Mouse (Mus musculus): ENCODE measurements around the gene Bank1. TPM values are rescaled to one million over a fixed set of nuclear protein-coding genes. Genes with fewer than 3 reads are reported as not detected.
"Not testable (repeated sequence)": the region's sequence is repeated elsewhere in the genome, so short reads cannot be mapped to it uniquely, and the experiment has no call there.

Bank1 gene
- polyA plus RNA-seq, 1 experiment from 2014 or later, result 1.0 TPM

DNA sequence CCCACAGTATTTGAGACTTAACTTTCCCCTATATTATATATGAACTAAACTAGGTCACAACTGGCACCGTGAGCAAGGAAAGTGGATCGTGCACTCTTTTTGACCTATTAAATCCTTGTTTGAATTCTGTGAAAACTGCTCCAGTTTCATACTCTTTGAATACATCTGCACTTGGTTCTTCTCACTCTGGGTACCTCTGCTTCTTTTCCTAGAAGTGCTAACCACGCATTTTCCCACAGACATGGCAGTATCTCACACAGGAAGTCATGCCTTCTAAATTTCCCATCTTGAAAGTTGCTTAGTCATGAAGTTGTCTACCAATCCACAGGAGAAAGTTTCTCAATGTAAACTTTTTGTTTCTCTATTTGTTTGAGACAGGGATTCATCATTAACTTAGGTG, 3.9 kb downstream of the Bank1 start:
- Histone ChIP-seq H3K36me3 (no peaks in the 10 kb centered on the region), H3K27me3 (replicated peaks) (peaks cover 7% of the 10 kb centered on the region; the same call in 1 of the 2 replicates), H3K4me1 (no peaks in the 10 kb centered on the region), H3K9me3 (no peaks in the 10 kb centered on the region), H3K27ac (no peak overlapping the region), H3K4me3 (no peak overlapping the region), H3K4me2 (replicated peaks) (no peak overlapping the region), H3K9ac (no peak overlapping the region)
- 96% methylated on average over 3 of the region's 3 CpGs for WGBS
- no peak for ATAC-seq (ENCODE audit: low FRiP score, low read depth)

DNA sequence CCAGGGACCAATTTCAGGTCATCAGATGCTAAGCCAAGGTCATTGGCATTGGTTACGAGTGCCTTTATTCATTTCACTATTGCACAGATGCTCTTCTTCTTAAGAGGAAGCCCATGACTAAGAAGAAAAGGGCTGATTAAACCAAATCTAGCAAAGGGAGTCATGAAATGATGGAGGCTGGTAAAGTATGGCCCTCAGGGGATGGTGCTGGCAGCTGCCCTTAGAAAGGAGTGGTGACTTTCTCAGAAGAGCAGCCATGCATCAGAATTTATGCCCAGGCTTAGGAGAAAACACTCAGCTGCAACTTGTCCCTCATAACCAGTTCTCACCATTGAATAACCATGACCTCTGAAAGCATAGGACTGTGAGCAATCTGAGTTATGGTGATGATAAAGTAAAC, 17.4 kb downstream of the Bank1 start:
- Histone ChIP-seq H3K4me1 (no peaks in the 10 kb centered on the region), H3K9ac (no peak overlapping the region), H3K4me3 (no peak overlapping the region), H3K36me3 (no peaks in the 10 kb centered on the region), H3K4me2 (replicated peaks) (no peak overlapping the region), H3K27me3 (replicated peaks) (no peaks in the 10 kb centered on the region), H3K27ac (no peak overlapping the region), H3K9me3 (no peaks in the 10 kb centered on the region)
- ATAC-seq (ENCODE audit: low FRiP score, low read depth), result no peak
- 74% methylated on average over 1 of the region's 1 CpGs for WGBS

DNA sequence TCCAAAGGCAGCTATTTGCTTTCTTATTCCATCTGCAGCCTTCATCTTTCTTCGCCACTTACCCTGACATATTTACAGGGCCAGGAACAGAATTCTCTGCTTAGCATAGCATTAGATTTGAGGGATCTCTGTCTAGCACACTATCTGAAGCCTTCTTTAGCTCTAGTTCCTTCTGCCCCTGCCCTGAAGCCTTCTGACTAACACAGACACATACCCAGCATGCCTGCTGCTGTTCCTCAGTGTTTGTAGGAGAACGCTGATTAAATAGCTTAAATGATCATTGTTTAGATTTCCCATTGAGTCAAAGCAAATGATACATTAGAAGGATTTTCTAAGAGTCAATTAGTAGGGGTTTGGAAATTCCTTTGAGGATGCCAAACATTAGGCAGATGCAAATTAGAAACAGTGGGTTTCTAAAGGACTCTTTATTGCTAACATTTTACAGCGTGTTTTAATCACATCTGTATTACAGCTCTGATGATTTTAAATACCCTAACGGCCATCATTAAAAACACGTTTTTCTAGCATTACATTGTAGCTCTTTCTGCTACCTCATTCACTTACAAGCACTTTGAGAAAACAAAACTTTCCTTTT, 19.2 kb downstream of the Bank1 start:
- 0 out of 2 replicates have a peak overlapping the region, but pooled peaks have one; percentile 8 for H3K27ac ChIP-seq
- H3K4me2 ChIP-seq (replicated peaks), result no peak overlapping the region
- H3K9me3 ChIP-seq, result no peaks in the 10 kb centered on the region
- no peak overlapping the region for H3K9ac ChIP-seq
- no peaks in the 10 kb centered on the region for H3K4me1 ChIP-seq
- no peaks in the 10 kb centered on the region for H3K36me3 ChIP-seq
- WGBS, result 39% methylated on average over 5 of the region's 5 CpGs
- no peak overlapping the region for H3K4me3 ChIP-seq
- no peak for ATAC-seq (ENCODE audit: low FRiP score, low read depth)
- no peaks in the 10 kb centered on the region for H3K27me3 ChIP-seq (replicated peaks)

DNA sequence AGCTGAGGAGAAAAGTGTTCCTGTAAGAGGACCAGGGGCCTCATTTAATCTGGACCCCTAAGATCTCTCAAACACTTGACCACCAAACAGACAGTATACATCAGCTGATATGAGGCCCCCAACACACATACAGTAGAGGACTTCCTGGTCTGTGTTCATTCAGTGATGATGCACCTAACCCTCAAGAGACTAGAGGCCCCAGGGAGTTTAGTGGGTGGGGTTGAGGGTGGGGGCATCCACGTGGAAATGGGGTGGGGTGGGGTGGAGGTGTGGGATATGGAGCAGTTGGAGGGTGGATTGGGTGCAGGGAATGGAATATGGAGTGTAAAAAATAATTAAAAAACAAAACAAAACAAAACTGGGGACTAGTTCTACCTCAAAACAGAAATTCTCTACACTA, 23.3 kb downstream of the Bank1 start:
- WGBS, result 47% methylated on average over 1 of the region's 1 CpGs
- no peak overlapping the region for H3K9ac ChIP-seq
- no peaks in the 10 kb centered on the region for H3K36me3 ChIP-seq
- H3K4me1 ChIP-seq, result no peaks in the 10 kb centered on the region
- no peaks in the 10 kb centered on the region for H3K9me3 ChIP-seq
- H3K4me3 ChIP-seq, result no peak overlapping the region
- no peaks in the 10 kb centered on the region for H3K27me3 ChIP-seq (replicated peaks)
- no peak overlapping the region for H3K4me2 ChIP-seq (replicated peaks)
- no peak for ATAC-seq (ENCODE audit: low FRiP score, low read depth)
- H3K27ac ChIP-seq, result no peak overlapping the region

DNA sequence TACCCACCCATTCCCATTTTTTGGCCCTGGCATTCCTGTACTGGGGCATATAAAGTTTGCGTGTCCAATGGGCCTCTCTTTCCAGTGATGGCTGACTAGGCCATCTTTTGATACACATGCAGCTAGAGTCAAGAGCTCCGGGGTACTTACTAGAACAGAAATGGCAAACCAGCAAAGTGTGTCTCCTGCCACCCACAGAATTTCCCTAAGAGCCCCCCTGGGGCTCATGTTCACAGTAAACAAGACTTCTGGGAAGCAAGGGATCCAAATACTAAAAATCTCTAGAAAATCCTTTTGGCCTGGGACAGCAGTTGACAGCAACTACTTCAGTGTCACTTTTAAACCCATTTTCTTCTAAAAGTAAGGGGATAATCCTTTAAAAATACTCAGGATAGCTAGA, 25.1 kb downstream of the Bank1 start:
- 89% methylated on average over 2 of the region's 2 CpGs for WGBS
- not testable (repeated sequence) for H3K4me3 ChIP-seq; H3K27me3 ChIP-seq (replicated peaks); ATAC-seq (ENCODE audit: low FRiP score, low read depth); H3K9ac ChIP-seq; H3K36me3 ChIP-seq; H3K9me3 ChIP-seq; H3K27ac ChIP-seq; H3K4me2 ChIP-seq (replicated peaks); H3K4me1 ChIP-seq

DNA sequence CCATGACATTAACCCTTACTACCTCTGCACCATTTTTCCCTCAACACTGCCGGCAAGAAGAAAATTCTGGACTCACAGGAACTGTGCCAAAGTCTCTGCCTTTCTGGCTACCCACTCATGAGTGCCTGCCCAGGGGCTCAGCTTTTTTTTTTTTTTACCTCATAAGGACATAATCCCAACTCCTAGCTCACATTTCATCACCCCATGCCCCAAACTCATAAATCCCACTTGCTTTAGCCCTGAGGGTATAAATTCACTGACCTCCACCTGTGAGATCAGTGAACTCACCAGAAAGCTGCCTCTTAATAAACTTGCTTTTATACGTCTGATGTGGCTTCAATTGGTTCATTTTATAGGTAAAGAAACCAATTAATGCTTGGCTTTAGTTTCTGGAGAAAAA, 28.5 kb downstream of the Bank1 start:
- Histone ChIP-seq H3K27me3 (replicated peaks) (no peaks in the 10 kb centered on the region), H3K36me3 (no peaks in the 10 kb centered on the region), H3K9me3 (no peaks in the 10 kb centered on the region), H3K9ac (no peak overlapping the region), H3K4me1 (no peaks in the 10 kb centered on the region), H3K4me2 (replicated peaks) (no peak overlapping the region), H3K27ac (no peak overlapping the region), H3K4me3 (no peak overlapping the region)
- WGBS, result 70% methylated on average over 2 of the region's 2 CpGs
- no peak for ATAC-seq (ENCODE audit: low FRiP score, low read depth)

DNA sequence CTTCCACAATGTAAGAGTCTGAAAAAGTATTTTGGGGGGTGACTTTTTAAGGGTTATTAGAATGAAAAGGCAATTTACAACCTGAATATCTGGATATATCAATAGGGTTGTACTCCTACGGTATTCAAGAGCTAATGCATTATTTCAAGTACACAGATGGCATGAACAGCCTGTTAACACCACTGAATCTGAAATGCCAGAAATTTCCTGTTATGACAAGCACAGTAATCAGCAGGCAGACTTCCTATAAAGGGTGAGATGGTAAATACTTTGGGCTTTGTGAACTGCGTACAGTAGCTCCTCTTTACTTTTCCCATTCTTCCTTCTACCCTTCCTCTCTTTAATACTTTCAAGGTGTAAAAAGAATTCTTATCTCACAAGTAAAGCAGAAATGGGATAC, 30.6 kb downstream of the Bank1 start:
- no peak for ATAC-seq (ENCODE audit: low FRiP score, low read depth)
- Histone ChIP-seq H3K9ac (no peak overlapping the region), H3K27ac (no peak overlapping the region), H3K4me2 (replicated peaks) (no peak overlapping the region), H3K9me3 (no peaks in the 10 kb centered on the region), H3K27me3 (replicated peaks) (no peaks in the 10 kb centered on the region), H3K4me1 (no peaks in the 10 kb centered on the region), H3K4me3 (no peak overlapping the region), H3K36me3 (no peaks in the 10 kb centered on the region)
- WGBS, result 98% methylated on average over 2 of the region's 2 CpGs

DNA sequence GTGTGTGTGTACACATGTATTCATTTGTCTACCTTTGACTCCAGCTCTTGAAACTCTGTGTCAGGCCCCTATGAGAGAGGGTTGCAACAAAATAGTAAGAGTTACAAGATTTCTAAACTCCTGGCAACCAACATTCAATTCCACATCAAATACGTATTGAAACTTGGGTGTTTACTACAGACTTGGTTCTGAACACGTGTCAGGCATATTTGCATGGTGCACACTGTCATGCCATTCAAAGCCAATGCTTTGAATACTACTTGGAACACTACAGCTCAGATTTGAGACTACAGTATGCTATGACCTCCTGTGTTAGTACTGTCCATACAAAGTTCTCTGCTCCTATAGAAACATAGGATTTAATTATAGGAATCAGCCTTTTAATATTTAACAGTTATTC, 38.0 kb downstream of the Bank1 start:
- Histone ChIP-seq H3K36me3 (no peaks in the 10 kb centered on the region), H3K9me3 (no peaks in the 10 kb centered on the region), H3K4me2 (replicated peaks) (no peak overlapping the region), H3K4me3 (no peak overlapping the region), H3K27ac (no peak overlapping the region), H3K4me1 (no peaks in the 10 kb centered on the region), H3K9ac (no peak overlapping the region), H3K27me3 (replicated peaks) (no peaks in the 10 kb centered on the region)
- no peak for ATAC-seq (ENCODE audit: low FRiP score, low read depth)
- WGBS, result 91% methylated on average over 2 of the region's 2 CpGs

DNA sequence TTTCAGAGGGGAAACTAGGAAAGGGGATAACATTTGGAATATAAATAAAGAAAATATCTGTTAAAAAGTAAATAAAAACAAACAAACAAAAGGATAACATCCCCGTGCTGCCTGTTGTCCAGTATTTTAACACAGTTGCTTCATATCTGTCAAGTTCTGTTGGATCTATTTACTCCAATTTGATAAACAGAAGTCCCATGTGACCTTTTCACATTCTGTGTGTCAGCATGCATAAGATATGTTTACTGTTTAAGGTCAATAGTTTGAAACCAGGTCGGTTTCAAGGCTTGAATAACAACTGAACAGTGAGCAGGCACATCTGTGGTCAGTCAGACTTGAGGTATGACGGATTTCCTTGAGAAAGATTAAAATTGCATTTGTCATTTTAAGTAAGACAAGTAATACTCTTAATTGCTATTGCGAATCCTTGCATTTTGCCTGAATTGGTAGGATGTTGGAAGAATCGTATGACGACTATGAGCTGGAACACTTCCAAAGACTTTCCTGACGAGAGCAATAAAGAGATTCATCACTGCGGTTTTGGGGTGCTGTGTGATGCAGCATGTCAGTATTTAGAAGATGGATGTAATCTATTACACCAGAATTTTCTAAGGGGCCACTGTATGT, 60.8 kb downstream of the Bank1 start:
- no peaks in the 10 kb centered on the region for H3K27me3 ChIP-seq (replicated peaks)
- H3K9ac ChIP-seq, result no peak overlapping the region
- no peak overlapping the region for H3K27ac ChIP-seq
- no peak overlapping the region for H3K4me2 ChIP-seq (replicated peaks)
- ATAC-seq (ENCODE audit: low FRiP score, low read depth), result no peak
- H3K4me3 ChIP-seq, result no peak overlapping the region
- no peaks in the 10 kb centered on the region for H3K36me3 ChIP-seq
- H3K9me3 ChIP-seq, result no peaks in the 10 kb centered on the region
- H3K4me1 ChIP-seq, result no peaks in the 10 kb centered on the region
- 88% methylated on average over 8 of the region's 8 CpGs for WGBS

DNA sequence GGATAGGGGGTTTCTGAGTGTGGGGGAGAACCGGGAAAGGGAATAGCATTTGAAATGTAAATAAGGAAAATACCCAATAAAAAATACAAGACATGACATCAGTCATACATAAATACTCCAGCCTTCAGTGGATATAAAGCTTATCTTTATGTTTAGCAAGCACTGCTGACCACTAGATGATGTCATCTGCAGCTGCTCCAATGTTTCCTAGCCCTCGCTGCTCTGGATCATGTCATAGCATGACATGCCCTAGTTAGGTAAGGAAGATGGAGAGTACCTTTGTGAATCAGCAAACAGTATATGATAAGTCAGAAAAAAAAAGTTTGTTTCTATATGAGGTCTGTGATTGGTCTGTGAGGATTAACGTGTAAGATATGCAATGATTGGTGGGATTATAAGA, 68.1 kb downstream of the Bank1 start:
- ATAC-seq (ENCODE audit: low FRiP score, low read depth), result no peak
- WGBS, result 92% methylated on average over 3 of the region's 3 CpGs

DNA sequence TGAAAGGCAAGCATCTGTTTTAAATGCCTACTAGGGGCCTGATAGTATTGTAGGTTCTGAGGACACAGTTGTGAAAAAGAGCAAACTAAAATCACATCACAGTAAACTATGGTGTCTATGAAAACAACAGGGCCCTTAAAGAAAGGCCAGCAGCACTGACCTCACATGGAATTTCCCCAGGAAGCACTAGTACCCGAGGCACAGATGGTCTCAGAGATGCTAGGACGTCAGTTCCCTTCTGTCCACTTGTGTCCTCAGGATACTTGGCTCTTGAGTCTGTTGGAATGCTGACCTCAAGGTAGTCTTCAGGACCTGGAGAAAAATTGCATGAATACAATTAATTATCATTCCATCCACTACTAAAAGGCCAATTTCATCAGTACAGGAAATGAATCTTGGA, 71.2 kb downstream of the Bank1 start:
- Histone ChIP-seq H3K4me3 (no peak overlapping the region), H3K9ac (no peak overlapping the region), H3K4me1 (no peaks in the 10 kb centered on the region), H3K9me3 (no peaks in the 10 kb centered on the region), H3K4me2 (replicated peaks) (no peak overlapping the region), H3K27me3 (replicated peaks) (no peaks in the 10 kb centered on the region), H3K36me3 (no peaks in the 10 kb centered on the region), H3K27ac (no peak overlapping the region)
- WGBS, result 56% methylated on average over 2 of the region's 2 CpGs
- no peak for ATAC-seq (ENCODE audit: low FRiP score, low read depth)

More for the DNA sequence above, 68.1 kb downstream of the Bank1 start:
- H3K9ac ChIP-seq, result no peak overlapping the region
- H3K36me3 ChIP-seq, result no peaks in the 10 kb centered on the region
- H3K9me3 ChIP-seq, result no peaks in the 10 kb centered on the region
- H3K27me3 ChIP-seq (replicated peaks), result no peaks in the 10 kb centered on the region
- H3K4me2 ChIP-seq (replicated peaks), result no peak overlapping the region
- no peaks in the 10 kb centered on the region for H3K4me1 ChIP-seq
- H3K4me3 ChIP-seq, result no peak overlapping the region
- no peak overlapping the region for H3K27ac ChIP-seq

DNA sequence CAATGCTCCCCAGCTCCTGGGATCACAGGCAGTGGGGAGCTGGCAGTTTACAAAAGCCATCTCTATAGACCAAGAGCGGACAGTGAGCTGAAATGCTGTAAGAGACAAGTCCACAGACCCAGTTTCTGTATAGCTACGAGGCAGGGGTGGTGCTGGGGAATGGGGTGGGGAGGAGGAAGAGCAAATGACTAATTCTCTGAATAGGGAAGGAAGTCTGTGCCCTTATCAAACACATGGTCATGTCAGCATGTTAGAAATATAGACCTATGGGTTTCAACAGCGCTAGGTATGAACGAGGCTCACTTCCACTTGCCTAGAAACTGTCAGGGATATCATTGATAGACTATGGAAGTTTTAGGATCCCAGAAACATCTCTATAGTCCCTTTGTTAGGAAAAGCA, 73.0 kb downstream of the Bank1 start:
- no peak for ATAC-seq (ENCODE audit: low FRiP score, low read depth)
- no peak overlapping the region for H3K27ac ChIP-seq
- no peaks in the 10 kb centered on the region for H3K27me3 ChIP-seq (replicated peaks)
- no peak overlapping the region for H3K4me3 ChIP-seq
- H3K4me2 ChIP-seq (replicated peaks), result no peak overlapping the region
- H3K36me3 ChIP-seq, result no peaks in the 10 kb centered on the region
- 84% methylated on average over 4 of the region's 4 CpGs for WGBS
- H3K9me3 ChIP-seq, result no peaks in the 10 kb centered on the region
- no peaks in the 10 kb centered on the region for H3K4me1 ChIP-seq
- H3K9ac ChIP-seq, result no peak overlapping the region

DNA sequence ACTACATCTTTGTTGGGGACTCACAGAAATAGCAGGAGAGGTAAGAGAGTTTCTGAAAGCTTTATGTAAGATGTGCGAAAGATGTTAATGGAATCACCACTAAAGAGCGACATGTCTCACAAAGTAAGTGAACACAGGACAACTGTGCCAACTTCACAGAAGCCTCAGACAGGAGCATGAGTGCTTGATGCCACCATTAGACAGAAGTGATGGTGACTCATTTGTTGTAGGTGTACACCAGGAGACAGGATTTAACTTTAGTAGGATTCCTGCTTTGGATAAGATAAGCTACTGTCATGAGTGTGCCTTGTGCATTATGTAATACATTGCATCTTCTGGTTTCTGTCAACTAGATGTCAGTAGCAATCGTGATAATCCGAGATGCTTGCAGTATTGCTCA, 74.3 kb downstream of the Bank1 start:
- 88% methylated on average over 4 of the region's 4 CpGs for WGBS
- H3K36me3 ChIP-seq, result no peaks in the 10 kb centered on the region
- H3K4me2 ChIP-seq (replicated peaks), result no peak overlapping the region
- H3K9me3 ChIP-seq, result no peaks in the 10 kb centered on the region
- no peaks in the 10 kb centered on the region for H3K4me1 ChIP-seq
- no peak overlapping the region for H3K9ac ChIP-seq
- no peak for ATAC-seq (ENCODE audit: low FRiP score, low read depth)
- H3K27me3 ChIP-seq (replicated peaks), result no peaks in the 10 kb centered on the region
- no peak overlapping the region for H3K27ac ChIP-seq
- no peak overlapping the region for H3K4me3 ChIP-seq
